Mouse (Mus musculus) brain, adult 10 weeks (tissue): Measurements from ENCODE around the gene Gm6482. TPM values are rescaled to one million over a fixed set of nuclear protein-coding genes. Genes with fewer than 3 reads are reported as not detected.

ENCODE experiments used
- polyA plus RNA-seq: library from polyadenylated mRNA; stranded (reverse); fragments of 350-450 nt; fragmentation: Illumina TruSeq; extraction: RNeasy Lipid Tissue Mini Kit (QIAGEN cat#74804); gene quantifications from one replicate; pipeline ENCODE4 v1.2.3, GENCODE M21; 2015; ENCODE audit warnings: low read depth, low replicate concordance

The Gm6482 gene
- polyA plus RNA-seq, result not detected

GRCm38 (mm10) chr14:41408181-41408580 is at the start of gene Gm6482:
TSS of gene Gm6482 (minus strand) at chr14:41408281.

GRCm38 (mm10) chr14:41453418-41453817 is 45.3 kb upstream of the Gm6482 start, which contains the start of gene Gm7954:
TSS of gene Gm7954 (minus strand) at chr14:41453518.

GRCm38 (mm10) chr14:41386279-41386678 is 21.8 kb downstream of the Gm6482 start, which contains the start of gene Gm7945:
TSS of gene Gm7945 (minus strand) at chr14:41386379.

Other genes starting within 250 kb of the Gm6482 start
- not detected for gene Sftpd, start 223.1 kb downstream of the Gm6482 start, polyA plus RNA-seq
- not detected for gene Gm2832, start 129.5 kb downstream of the Gm6482 start, polyA plus RNA-seq
- not detected for gene Gm5798, start 59.7 kb downstream of the Gm6482 start, polyA plus RNA-seq
- gene Gm7945, start 21.9 kb downstream of the Gm6482 start, polyA plus RNA-seq, result not detected
- gene Gm7954, start 45.2 kb upstream of the Gm6482 start, polyA plus RNA-seq, result not detected
- gene Gm3486, start 81.2 kb upstream of the Gm6482 start, polyA plus RNA-seq, result not detected
- gene Gm7970, start 147.3 kb upstream of the Gm6482 start, polyA plus RNA-seq, result not detected
- gene 1700049E17Rik2, start 164.9 kb upstream of the Gm6482 start, polyA plus RNA-seq, result not detected
- gene Gm3072, start 216.3 kb upstream of the Gm6482 start, polyA plus RNA-seq, result not detected
- gene Gm3676, start 238.2 kb upstream of the Gm6482 start, polyA plus RNA-seq, result not detected